Mouse (Mus musculus) embryonic fibroblast, embryonic 13.5 days (primary cell): Measurements from ENCODE around the gene Ttyh1. TPM values are rescaled to one million over a fixed set of nuclear protein-coding genes. Genes with fewer than 3 reads are reported as not detected.
A peak's percentile ranks its signal among the peaks of the same experiment; 100 is the strongest.

Experiments used
- H3K27ac ChIP-seq: 2 replicates; pipeline ENCODE4 v1.5.1; 2012; ENCODE audit warnings: low read length, control low read depth, inconsistent platforms; ENCODE audit not compliant: insufficient read depth
- H3K4me1 ChIP-seq: 2 replicates; pipeline ENCODE4 v1.6.1; 2011; ENCODE audit warnings: low read length; ENCODE audit not compliant: control insufficient read depth, insufficient read depth
- H3K4me3 ChIP-seq: 2 replicates; pipeline ENCODE4 v1.5.1; 2011; ENCODE audit warnings: mild to moderate bottlenecking, control low read depth, low read length; ENCODE audit not compliant: insufficient read depth
- CTCF ChIP-seq: IDR thresholded peaks from 2 replicates; pipeline ENCODE4 v1.5.1; 2011; ENCODE audit warnings: mild to moderate bottlenecking, control low read depth, low read length, moderate library complexity, borderline replicate concordance; ENCODE audit not compliant: insufficient read depth
- POLR2A ChIP-seq: IDR thresholded peaks from 2 replicates; pipeline ENCODE4 v1.6.1; 2011; ENCODE audit warnings: low read depth, mild to moderate bottlenecking, control low read depth, low read length, moderate library complexity
- polyA plus RNA-seq: library from polyadenylated mRNA; stranded (reverse); fragments of >200 nt; gene quantifications from 2 replicates; pipeline ENCODE4 v1.2.4, GENCODE M21; 2011; ENCODE audit warnings: low read depth; ENCODE audit not compliant: missing spikeins, insufficient read length

The Ttyh1 gene
- polyA plus RNA-seq, 1 experiment, result 1.9 TPM

GRCm38 (mm10) chr7:4138671-4139070, 19.5 kb downstream of the Ttyh1 start:
- H3K4me3 ChIP-seq, result no peak overlapping the region

DNA sequence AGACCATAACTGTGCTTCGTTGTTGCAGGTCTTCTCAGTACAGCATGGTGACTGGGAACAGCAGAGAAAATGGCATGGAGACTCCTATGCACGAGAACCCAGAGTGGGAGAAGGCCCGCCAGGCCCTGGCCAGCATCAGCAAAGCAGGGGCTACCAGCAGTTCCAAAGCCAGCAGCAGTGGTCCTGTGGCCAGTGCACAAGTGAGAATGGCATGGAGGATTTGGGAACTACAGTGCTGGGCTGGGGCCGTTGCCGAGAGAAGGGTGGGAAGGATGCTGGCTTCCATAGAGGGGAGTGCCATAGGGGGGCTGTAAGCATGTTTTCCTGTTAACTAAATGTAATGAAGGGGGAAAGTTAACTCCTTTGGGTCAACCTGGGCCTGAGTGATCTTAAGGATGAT, 20.2 kb downstream of the Ttyh1 start:
- TF ChIP-seq POLR2A (no peak), CTCF (no peak)
- 0 out of 2 replicates have a peak, but pooled peaks cover 3% of the 10 kb centered on the region for H3K4me1 ChIP-seq
- H3K4me3 ChIP-seq, result no peak overlapping the region
- H3K27ac ChIP-seq, result no peak overlapping the region

More at GRCm38 (mm10) chr7:4138671-4139070, 19.5 kb downstream of the Ttyh1 start:
- no peak overlapping the region for H3K27ac ChIP-seq
- H3K4me1 ChIP-seq, result 0 out of 2 replicates have a peak, but pooled peaks cover 3% of the 10 kb centered on the region
- TF ChIP-seq CTCF (no peak), POLR2A (no peak)

- 0 out of 2 replicates have a peak, but pooled peaks cover 3% of the 10 kb centered on the region for H3K4me1 ChIP-seq
- H3K27ac ChIP-seq, result no peak overlapping the region
- no peak for TF ChIP-seq CTCF
- TF ChIP-seq POLR2A, result no peak
- H3K4me3 ChIP-seq, result no peak overlapping the region
These were observed 22.6 kb downstream of the Ttyh1 start for GRCm38 (mm10) chr7:4141648-4142325.

DNA sequence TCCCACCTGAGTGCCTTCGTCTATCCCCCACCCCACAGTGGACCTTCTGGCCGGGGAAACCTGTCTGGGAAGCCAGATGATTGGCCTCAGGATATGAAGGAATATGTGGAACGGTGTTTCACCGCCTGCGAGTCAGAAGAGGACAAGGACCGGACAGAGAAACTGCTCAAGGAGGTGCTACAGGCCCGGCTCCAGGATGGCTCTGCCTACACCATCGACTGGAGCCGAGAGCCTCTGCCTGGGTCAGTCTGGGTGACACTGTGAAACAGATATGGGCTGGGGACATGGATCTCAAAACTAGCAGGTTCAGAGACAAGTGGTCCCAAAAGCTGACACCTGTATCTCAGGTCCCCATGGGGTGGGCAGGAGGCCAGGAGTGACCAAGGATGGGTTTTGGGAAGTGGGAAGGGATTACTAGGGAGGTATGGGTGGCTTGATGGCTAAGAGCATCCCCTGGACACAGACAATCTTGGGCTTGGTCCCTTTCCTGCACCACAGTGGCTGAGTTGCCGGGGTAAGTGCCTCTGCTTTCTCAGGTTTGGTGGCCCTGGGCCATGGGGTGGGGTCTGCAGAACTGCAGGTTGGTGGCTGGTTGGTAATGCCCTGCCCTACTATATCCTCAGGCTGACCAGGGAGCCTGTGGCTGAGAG, 23.7 kb downstream of the Ttyh1 start:
- Histone ChIP-seq H3K4me3 (no peak overlapping the region), H3K4me1 (0 out of 2 replicates have a peak, but pooled peaks cover 3% of the 10 kb centered on the region), H3K27ac (no peak overlapping the region)
- no peak for TF ChIP-seq POLR2A
- no peak for TF ChIP-seq CTCF

- Histone ChIP-seq H3K4me3 (no peak overlapping the region), H3K4me1 (no peaks in the 10 kb centered on the region), H3K27ac (no peak overlapping the region)
- TF ChIP-seq POLR2A, result no peak
- TF ChIP-seq CTCF, result no peak
These were observed 24.3 kb downstream of the Ttyh1 start for GRCm38 (mm10) chr7:4143506-4143905.

DNA sequence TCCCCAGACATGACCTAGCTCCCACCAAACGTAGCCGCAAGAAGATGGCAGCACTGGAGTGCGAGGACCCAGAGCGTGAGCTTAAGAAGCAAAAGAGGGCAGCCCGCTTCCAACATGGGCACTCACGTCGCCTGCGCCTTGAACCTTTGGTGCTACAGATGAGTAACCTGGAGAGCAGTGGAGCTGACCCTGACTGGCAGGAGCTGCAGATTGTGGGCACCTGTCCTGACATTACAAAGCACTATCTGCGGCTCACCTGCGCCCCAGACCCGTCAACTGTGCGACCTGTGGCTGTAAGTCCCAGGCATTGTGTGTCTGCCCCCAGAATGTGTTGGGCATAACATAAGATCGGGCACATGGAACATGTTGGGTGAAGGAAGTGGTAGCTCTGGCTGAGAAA, 24.8 kb downstream of the Ttyh1 start:
- Histone ChIP-seq H3K4me3 (no peak overlapping the region), H3K27ac (no peak overlapping the region), H3K4me1 (no peaks in the 10 kb centered on the region)
- TF ChIP-seq CTCF (no peak), POLR2A (no peak)

- Histone ChIP-seq H3K27ac (no peak overlapping the region), H3K4me1 (0 out of 2 replicates have a peak, but pooled peaks cover under 1% of the 10 kb centered on the region), H3K4me3 (no peak overlapping the region)
- TF ChIP-seq POLR2A, result no peak
- no peak for TF ChIP-seq CTCF
These were observed 25.8 kb downstream of the Ttyh1 start for GRCm38 (mm10) chr7:4144766-4145551.

DNA sequence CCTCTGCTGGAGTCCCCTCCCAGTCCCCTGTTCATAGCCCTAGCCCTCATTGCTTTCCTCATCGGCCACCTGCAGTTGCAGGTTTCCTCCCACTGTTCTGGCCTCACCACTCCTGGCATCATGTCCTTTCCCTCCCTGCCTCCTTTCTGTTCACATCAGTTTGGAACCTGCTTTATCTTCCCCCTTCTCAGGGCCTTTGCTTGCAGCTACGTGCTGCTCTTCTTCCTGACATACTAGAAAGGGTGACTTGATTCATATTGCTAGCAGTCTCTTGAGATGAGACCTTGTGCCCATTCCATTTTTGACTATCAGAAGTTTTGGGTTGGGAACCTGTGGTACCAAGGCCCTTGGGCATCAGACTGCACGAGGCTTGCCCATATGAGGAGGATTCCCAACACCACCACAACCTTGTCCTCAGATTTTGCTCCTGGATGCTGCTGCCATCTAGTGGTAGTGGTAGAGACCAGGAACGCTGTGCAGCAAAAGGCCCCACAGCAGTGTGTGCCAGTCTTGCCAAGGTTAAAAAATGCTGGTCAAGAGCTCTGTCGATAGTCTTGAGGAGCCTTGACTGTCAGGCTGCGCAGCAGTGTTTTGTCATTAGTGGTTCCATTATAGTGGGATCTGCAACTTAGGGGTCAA, 26.5 kb downstream of the Ttyh1 start:
- no peak overlapping the region for H3K27ac ChIP-seq
- no peak overlapping the region for H3K4me3 ChIP-seq
- TF ChIP-seq POLR2A, result no peak
- TF ChIP-seq CTCF, result peak; percentile 86
- H3K4me1 ChIP-seq, result 0 out of 2 replicates have a peak, but pooled peaks cover 5% of the 10 kb centered on the region
